Mouse (Mus musculus) testis, adult 2 months (tissue): ENCODE results near the gene Kcnq1. TPM values are rescaled to one million over a fixed set of nuclear protein-coding genes. Genes with fewer than 3 reads are reported as not detected.

Experiments
- H3K27ac ChIP-seq: fragments of 200-500 bp; 2 replicates; pipeline ENCODE4 v1.5.1; 2012; ENCODE audit warnings: low read depth, low read length; ENCODE audit not compliant: control insufficient read depth, insufficient read depth
- H3K27me3 ChIP-seq: fragments of 200-500 bp; 2 replicates; pipeline ENCODE4 v1.6.1; 2012; ENCODE audit warnings: mild to moderate bottlenecking, low read length, moderate library complexity; ENCODE audit not compliant: control insufficient read depth, insufficient read depth
- H3K36me3 ChIP-seq: fragments of 200-500 bp; 2 replicates; pipeline ENCODE4 v1.6.1; 2012; ENCODE audit warnings: mild to moderate bottlenecking, low read length; ENCODE audit not compliant: control insufficient read depth, insufficient read depth
- H3K4me1 ChIP-seq: fragments of 200-500 bp; 2 replicates; pipeline ENCODE4 v1.6.1; 2012; ENCODE audit warnings: low read length; ENCODE audit not compliant: control insufficient read depth, insufficient read depth
- H3K4me3 ChIP-seq: fragments of 200-500 bp; 2 replicates; pipeline ENCODE4 v1.5.1; 2012; ENCODE audit warnings: low read depth, mild to moderate bottlenecking, low read length, moderate library complexity, mixed read lengths; ENCODE audit not compliant: control insufficient read depth
- CTCF ChIP-seq: fragments of 200-500 bp; IDR thresholded peaks from 2 replicates; pipeline ENCODE4 v1.5.1; 2012; ENCODE audit warnings: low read depth, mild to moderate bottlenecking, inconsistent platforms, low read length, moderate library complexity; ENCODE audit not compliant: control insufficient read depth, insufficient read depth, insufficient replicate concordance
- POLR2A ChIP-seq: fragments of 200-500 bp; IDR thresholded peaks from 2 replicates; pipeline ENCODE4 v1.6.1; 2012; ENCODE audit warnings: low read depth, mild to moderate bottlenecking, inconsistent platforms, low read length, moderate library complexity; ENCODE audit not compliant: control insufficient read depth
- polyA plus RNA-seq: library from polyadenylated mRNA; depleted of rRNA; stranded (reverse); fragments of >200 nt; gene quantifications from 2 replicates; pipeline ENCODE4 v1.2.3, GENCODE M21; 2012

Gene Kcnq1
- polyA plus RNA-seq, 1 experiment: 1.6 TPM

DNA sequence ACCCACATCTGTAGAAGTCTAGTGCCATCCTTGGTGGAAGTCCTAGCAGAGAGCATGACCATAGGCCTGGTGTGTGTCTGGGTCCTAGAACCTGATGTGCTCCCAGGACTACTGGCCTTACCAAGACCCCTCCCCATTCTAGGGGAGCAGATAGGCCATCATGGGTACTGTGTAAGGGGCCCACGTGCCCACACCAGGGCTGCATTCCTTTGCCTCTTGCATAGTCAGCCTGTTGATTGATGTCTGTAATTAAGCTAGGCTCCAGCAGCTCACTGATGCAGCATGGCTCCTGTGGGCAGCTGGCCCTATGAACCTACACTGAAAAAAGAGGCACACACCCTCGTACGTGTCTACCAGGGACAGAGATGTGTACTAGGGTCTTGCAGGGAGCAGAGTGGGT, 157.4 kb downstream of the Kcnq1 start:
- no peak for TF ChIP-seq POLR2A
- TF ChIP-seq CTCF: no peak
- Histone ChIP-seq H3K27me3 (no peaks in the 10 kb centered on the region), H3K27ac (no peak overlapping the region), H3K4me3 (no peak overlapping the region), H3K4me1 (no peaks in the 10 kb centered on the region), H3K36me3 (no peaks in the 10 kb centered on the region)

DNA sequence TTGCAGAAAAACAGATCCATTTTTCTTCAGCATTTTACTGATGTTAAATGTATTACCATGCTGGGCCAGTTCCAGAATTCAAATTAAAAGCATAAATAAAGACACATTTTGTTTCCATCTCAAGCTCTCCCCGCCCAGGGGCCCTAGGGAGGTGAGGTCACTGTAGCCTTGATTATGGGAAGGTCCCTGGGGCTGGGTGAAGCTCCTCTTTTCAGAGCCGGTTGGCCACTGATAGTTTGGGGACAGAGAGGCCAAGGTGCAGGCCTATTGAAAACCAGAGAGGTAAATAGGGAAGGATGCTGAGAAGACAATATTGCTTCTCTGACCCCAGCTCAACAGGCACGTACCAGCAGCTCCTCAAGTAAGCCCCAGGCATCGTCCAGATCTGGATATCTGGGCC, 157.8 kb downstream of the Kcnq1 start:
- Histone ChIP-seq H3K27me3 (no peaks in the 10 kb centered on the region), H3K27ac (no peak overlapping the region), H3K4me1 (no peaks in the 10 kb centered on the region), H3K36me3 (no peaks in the 10 kb centered on the region), H3K4me3 (no peak overlapping the region)
- TF ChIP-seq POLR2A: no peak
- TF ChIP-seq CTCF: no peak

- Histone ChIP-seq H3K4me1 (no peaks in the 10 kb centered on the region), H3K27me3 (no peaks in the 10 kb centered on the region), H3K4me3 (no peak overlapping the region), H3K36me3 (no peaks in the 10 kb centered on the region), H3K27ac (no peak overlapping the region)
- no peak for TF ChIP-seq CTCF
These were observed 159.2 kb downstream of the Kcnq1 start for GRCm38 (mm10) chr7:143265386-143265785.

- Histone ChIP-seq H3K27me3 (no peaks in the 10 kb centered on the region), H3K36me3 (no peaks in the 10 kb centered on the region), H3K4me3 (no peak overlapping the region), H3K4me1 (no peaks in the 10 kb centered on the region), H3K27ac (no peak overlapping the region)
- no peak for TF ChIP-seq CTCF
- no peak for TF ChIP-seq POLR2A
These were observed 159.8 kb downstream of the Kcnq1 start for GRCm38 (mm10) chr7:143265829-143266438.

DNA sequence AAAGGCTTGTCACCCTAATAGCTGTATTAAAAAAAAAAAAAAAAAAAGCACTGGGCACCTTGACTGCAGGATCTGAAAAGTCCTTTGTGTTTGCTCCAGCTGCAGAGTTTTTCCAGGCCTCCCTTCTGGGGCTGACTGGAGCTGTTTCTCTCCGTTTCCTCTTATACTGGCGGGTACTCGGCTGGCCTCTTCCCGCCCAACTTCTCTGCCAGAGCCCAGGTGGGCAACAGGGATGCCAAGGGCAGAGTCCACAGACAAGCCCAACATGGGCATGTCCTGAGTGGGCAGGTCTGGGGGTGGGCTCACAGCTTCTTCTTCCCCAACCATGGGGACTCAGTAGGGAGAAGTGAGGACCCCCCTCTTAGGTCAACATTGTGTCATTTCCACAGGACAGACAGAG, 167.6 kb downstream of the Kcnq1 start:
- TF ChIP-seq CTCF (no peak), POLR2A (no peak)
- Histone ChIP-seq H3K4me3 (no peak overlapping the region), H3K36me3 (no peaks in the 10 kb centered on the region), H3K27me3 (no peaks in the 10 kb centered on the region), H3K4me1 (no peaks in the 10 kb centered on the region), H3K27ac (no peak overlapping the region)

DNA sequence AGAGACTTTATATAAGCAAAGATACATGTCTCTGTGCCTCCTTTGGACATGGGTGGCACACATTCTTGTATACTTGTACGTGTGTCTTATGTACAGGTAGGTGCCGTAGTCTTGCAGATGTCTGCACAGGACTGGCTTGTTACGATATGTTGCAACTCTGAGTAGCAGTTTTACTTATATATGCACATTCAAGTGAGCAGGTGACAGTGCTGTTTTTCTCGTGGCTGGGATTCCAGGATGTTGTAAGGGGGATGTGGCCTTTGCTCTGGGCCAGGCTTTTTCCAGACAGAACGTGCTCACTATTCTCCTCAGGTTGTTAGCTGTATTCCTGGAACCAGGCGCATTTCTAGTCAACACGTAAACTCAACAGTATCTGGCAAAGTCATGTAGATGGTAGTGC, 168.9 kb downstream of the Kcnq1 start:
- Histone ChIP-seq H3K27ac (no peak overlapping the region), H3K27me3 (no peaks in the 10 kb centered on the region), H3K36me3 (no peaks in the 10 kb centered on the region), H3K4me3 (no peak overlapping the region), H3K4me1 (no peaks in the 10 kb centered on the region)
- TF ChIP-seq POLR2A (no peak), CTCF (no peak)

DNA sequence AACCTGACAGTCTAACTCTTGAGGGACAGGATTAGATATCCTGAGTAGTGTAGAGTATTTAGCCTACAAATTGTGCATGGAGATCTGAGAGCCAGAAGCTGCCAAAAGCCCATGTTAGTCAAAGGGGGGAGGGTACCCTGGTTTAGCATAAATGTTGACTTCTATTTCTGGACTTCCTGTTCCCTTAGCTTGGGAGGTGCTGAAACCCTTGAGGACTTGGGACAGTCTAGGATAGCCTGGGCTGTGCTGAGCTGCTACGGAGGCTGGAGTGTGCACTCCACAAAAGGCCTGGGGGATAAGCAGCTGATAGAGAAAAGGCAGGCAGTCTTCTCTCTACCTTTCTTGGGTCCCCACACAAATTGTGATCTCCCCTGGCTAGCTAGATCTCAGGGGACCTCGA, 177.5 kb downstream of the Kcnq1 start:
- TF ChIP-seq CTCF (no peak), POLR2A (no peak)
- Histone ChIP-seq H3K36me3 (no peaks in the 10 kb centered on the region), H3K27ac (no peak overlapping the region), H3K4me3 (no peak overlapping the region), H3K4me1 (no peaks in the 10 kb centered on the region), H3K27me3 (no peaks in the 10 kb centered on the region)

- Histone ChIP-seq H3K27ac (no peak overlapping the region), H3K4me1 (no peaks in the 10 kb centered on the region), H3K4me3 (no peak overlapping the region), H3K36me3 (no peaks in the 10 kb centered on the region), H3K27me3 (no peaks in the 10 kb centered on the region)
- TF ChIP-seq CTCF (no peak), POLR2A (no peak)
These were observed 178.7 kb downstream of the Kcnq1 start for GRCm38 (mm10) chr7:143284866-143285265.
